9 mouse cellular contexts compared by ENCODE assay signal in genomic region chr14:119098851-119099569, GRCm38 (mm10). TPM values are rescaled to one million over a fixed set of nuclear protein-coding genes. Genes with fewer than 3 reads are reported as not detected.
A peak's percentile ranks its signal among the peaks of the same experiment; 100 is the strongest.
DNase-seq lines count a peak whose midpoint lies in the region; ATAC-seq and TF ChIP-seq lines count a peak whose summit lies in the region.
"Had no signal": no experiment of that assay in that cellular context is flagged by ENCODE, and none has a peak within 500 bp of the region (broad histone marks: within the 10 kb centered on the region; RNA-seq: fewer than 3 reads in every experiment).

Uggt2 (minus strand) TSS chr14:119099430.

- H3K36me3 ChIP-seq in embryonic facial prominence, embryonic 13.5 days, result no peaks in the 10 kb centered on the region
- no peaks in the 10 kb centered on the region for H3K36me3 ChIP-seq in heart, adult 2 months (ENCODE audit: control insufficient read depth, insufficient read depth, low read length)
- H3K36me3 ChIP-seq in limb, embryonic 10.5 days, result peaks cover 11% of the 10 kb centered on the region
- peaks cover 8% of the 10 kb centered on the region for H3K36me3 ChIP-seq in midbrain, embryonic 10.5 days

- DNase-seq in spleen, postnatal 4 days (ENCODE audit: low spot score in 2 of 2), result peak; percentile 14 to 66
- no peak for DNase-seq in spleen, adult 12 weeks (ENCODE audit: low spot score)
- DNase-seq in heart, adult 2 months, result peak; percentile 80 to 82
- DNase-seq in kidney, adult 8-10 months, result peak; percentile 45 to 68
- peak; percentile 95 for DNase-seq in limb, embryonic 10.5 days (ENCODE audit: low spot score)
- peak; percentile 93 for DNase-seq in midbrain, embryonic 10.5 days (ENCODE audit: low spot score)
- peak; percentile 68 for DNase-seq in skeletal muscle tissue, adult 2 months (ENCODE audit: low read depth, low spot score)

- no peaks in the 10 kb centered on the region for H3K9me3 ChIP-seq in embryonic facial prominence, embryonic 13.5 days
- no peaks in the 10 kb centered on the region for H3K9me3 ChIP-seq in limb, embryonic 10.5 days (replicated peaks)
- H3K9me3 ChIP-seq in midbrain, embryonic 10.5 days (replicated peaks), result no peaks in the 10 kb centered on the region

- peaks cover 14% of the 10 kb centered on the region for H3K4me1 ChIP-seq in embryonic facial prominence, embryonic 13.5 days
- no peaks in the 10 kb centered on the region for H3K4me1 ChIP-seq in heart, adult 2 months (ENCODE audit: control insufficient read depth, insufficient read depth, low read length)
- peaks cover 27% of the 10 kb centered on the region for H3K4me1 ChIP-seq in limb, embryonic 10.5 days
- H3K4me1 ChIP-seq in midbrain, embryonic 10.5 days, result peaks cover 24% of the 10 kb centered on the region

- H3K27ac ChIP-seq in embryonic facial prominence, embryonic 13.5 days, result peak within 1 kb of the TSS; percentile 80
- H3K27ac ChIP-seq in heart, adult 2 months, result no peak within 1 kb of the TSS
- H3K27ac ChIP-seq in limb, embryonic 10.5 days, result peak within 1 kb of the TSS; percentile 97
- peak within 1 kb of the TSS; percentile 95 for H3K27ac ChIP-seq in midbrain, embryonic 10.5 days (replicated peaks)

- intact Hi-C loops in heart, adult 2 months (cut with DNase I), result loop anchor here (5.0 kb wide), 1 partner anchor 753 kb away; no protein-coding TSS in a partner anchor

- peak; percentile 67 for TF ChIP-seq CTCF in heart, adult 2 months (IDR thresholded peaks at IDR 0.05)

- no peaks in the 10 kb centered on the region for H3K79me2 ChIP-seq in heart, adult 2 months (replicated peaks; ENCODE audit: control insufficient read depth, insufficient read depth, low read length)

- WGBS in embryonic facial prominence, embryonic 13.5 days, result under 1% methylated on average over 70 of the region's 72 CpGs
- under 1% methylated on average over 69 of the region's 72 CpGs for WGBS in heart, adult 2 months
- WGBS in limb, embryonic 10.5 days, result under 1% methylated on average over 72 of the region's 72 CpGs
- WGBS in midbrain, embryonic 10.5 days, result under 1% methylated on average over 71 of the region's 72 CpGs

- ATAC-seq in embryonic facial prominence, embryonic 13.5 days (ENCODE audit: insufficient number of reproducible peaks, insufficient read depth, low FRiP score, low TSS enrichment, low read depth), result peak; percentile 86

- peak within 1 kb of the TSS; percentile 92 for H3K9ac ChIP-seq in embryonic facial prominence, embryonic 13.5 days
- H3K9ac ChIP-seq in heart, adult 2 months (ENCODE audit: low read depth, low read length), result peak within 1 kb of the TSS; percentile 84

- no peak for TF ChIP-seq EP300 in heart, adult 2 months (IDR thresholded peaks at IDR 0.05; ENCODE audit: insufficient read depth, low read depth, low read length)

- H3K4me3 ChIP-seq in embryonic facial prominence, embryonic 13.5 days, result peak within 1 kb of the TSS; percentile 82
- peak within 1 kb of the TSS; percentile 73 for H3K4me3 ChIP-seq in heart, adult 2 months
- H3K4me3 ChIP-seq in limb, embryonic 10.5 days, result peak within 1 kb of the TSS; percentile 91
- H3K4me3 ChIP-seq in midbrain, embryonic 10.5 days, result peak within 1 kb of the TSS; percentile 89

- H3K27me3 ChIP-seq in embryonic facial prominence, embryonic 13.5 days, result no peaks in the 10 kb centered on the region
- no peaks in the 10 kb centered on the region for H3K27me3 ChIP-seq in heart, adult 2 months (ENCODE audit: control insufficient read depth, insufficient read depth, low read length)
- no peaks in the 10 kb centered on the region for H3K27me3 ChIP-seq in limb, embryonic 10.5 days (ENCODE audit: low read depth, poor library complexity, severe bottlenecking)
- no peaks in the 10 kb centered on the region for H3K27me3 ChIP-seq in midbrain, embryonic 10.5 days (ENCODE audit: low read depth, poor library complexity, severe bottlenecking)
- H3K27me3 ChIP-seq: CH12.LX had no signal

- peak within 1 kb of the TSS; percentile 85 for H3K4me2 ChIP-seq in embryonic facial prominence, embryonic 13.5 days

- TF ChIP-seq POLR2A in heart, adult 2 months (IDR thresholded peaks at IDR 0.05; ENCODE audit: insufficient read depth, low read depth, low read length), result no peak

RNA-seq across cellular contexts. Expression of gene Uggt2, which starts in this region (rescaled TPM):
- 15.9 and 17.2 TPM in 2 replicates for polyA plus RNA-seq in embryonic facial prominence, embryonic 13.5 days (2015; fragmentation: Nextera tagmentation; extraction: Ambion mirVana)
- total RNA-seq in heart, adult 2 months (2021), result 1 to 10 TPM; 5.6 to 5.7 TPM
- 4.1 and 8.3 TPM in 2 replicates for polyA plus RNA-seq in heart, adult 2 months (2012; rRNA removed)
- polyA plus RNA-seq in limb, embryonic 10.5 days (2016; fragmentation: Nextera tagmentation; extraction: Ambion mirVana), result 11.8 and 18.6 TPM in 2 replicates
- polyA plus RNA-seq in midbrain, embryonic 10.5 days (2016; fragmentation: Nextera tagmentation; extraction: Ambion mirVana), result 13.2 and 14.2 TPM in 2 replicates
